In the genomic region with DNA sequence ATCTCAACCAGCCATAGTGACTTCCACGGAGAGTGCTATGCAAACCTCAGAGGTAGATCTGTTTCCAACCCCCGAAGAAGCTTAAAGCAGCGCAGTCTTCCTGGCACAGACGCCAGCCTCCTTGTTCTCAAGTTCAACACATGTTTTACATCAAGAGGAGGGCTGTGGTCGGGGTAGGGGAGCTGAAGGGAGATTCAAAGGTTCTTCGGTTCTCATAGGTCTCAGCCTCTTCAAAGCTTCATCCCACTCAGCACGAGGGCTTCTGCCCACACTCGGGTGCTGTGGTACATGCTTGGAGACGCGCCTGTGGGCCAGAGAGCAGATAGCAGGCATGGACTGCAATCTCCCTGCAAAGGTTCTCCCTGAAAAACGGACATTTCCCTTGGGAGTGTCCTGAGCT, we compare ENCODE assay signal across 20 mouse cellular contexts.
A peak's percentile ranks its signal among the peaks of the same experiment; 100 is the strongest.
DNase-seq lines count a peak whose midpoint lies in the region; ATAC-seq and TF ChIP-seq lines count a peak whose summit lies in the region.
"Had no signal": no experiment of that assay in that cellular context is flagged by ENCODE, and none has a peak within 500 bp of the region (broad histone marks: within the 10 kb centered on the region; RNA-seq: fewer than 3 reads in every experiment).

No protein-coding gene starts in this region.

- peaks cover 12% of the 10 kb centered on the region for H3K4me1 ChIP-seq in embryonic facial prominence, embryonic 14.5 days (ENCODE audit: control insufficient read depth, insufficient read depth, low read length)
- peaks cover 17% of the 10 kb centered on the region; the same call in 1 of the 2 replicates for H3K4me1 ChIP-seq in limb, embryonic 14.5 days (ENCODE audit: control insufficient read depth, insufficient read depth, low read length)
- peaks cover 1% of the 10 kb centered on the region for H3K4me1 ChIP-seq in forebrain, embryonic 13.5 days
- H3K4me1 ChIP-seq in intestine, embryonic 15.5 days (replicated peaks) = no peaks in the 10 kb centered on the region
- H3K4me1 ChIP-seq: liver, embryonic 15.5 days had no signal

- H3K4me3 ChIP-seq in embryonic facial prominence, embryonic 14.5 days (ENCODE audit: low read depth, low read length) = no peak overlapping the region
- no peak overlapping the region for H3K4me3 ChIP-seq in limb, embryonic 14.5 days (replicated peaks; ENCODE audit: low read length)
- no peak overlapping the region for H3K4me3 ChIP-seq in forebrain, embryonic 13.5 days
- no peak overlapping the region for H3K4me3 ChIP-seq in intestine, embryonic 15.5 days (replicated peaks)
- H3K4me3 ChIP-seq: heart, embryonic 13.5 days; liver, embryonic 15.5 days; myocyte had no signal

- H3K9ac ChIP-seq in embryonic facial prominence, embryonic 14.5 days (ENCODE audit: low read depth, low read length) = no peak overlapping the region
- H3K9ac ChIP-seq in limb, embryonic 14.5 days (ENCODE audit: low read depth, low read length, severe bottlenecking) = no peak overlapping the region
- H3K9ac ChIP-seq in forebrain, embryonic 13.5 days = no peak overlapping the region
- H3K9ac ChIP-seq in intestine, embryonic 15.5 days = no peak overlapping the region
- H3K9ac ChIP-seq: heart, embryonic 13.5 days; liver, embryonic 15.5 days had no signal

- H3K27me3 ChIP-seq in embryonic facial prominence, embryonic 14.5 days (replicated peaks; ENCODE audit: control insufficient read depth, insufficient read depth, low read length) = no peaks in the 10 kb centered on the region
- no peaks in the 10 kb centered on the region for H3K27me3 ChIP-seq in limb, embryonic 14.5 days (ENCODE audit: control insufficient read depth, insufficient read depth, low read length)
- no peaks in the 10 kb centered on the region for H3K27me3 ChIP-seq in forebrain, embryonic 13.5 days
- H3K27me3 ChIP-seq in intestine, embryonic 15.5 days (replicated peaks) = no peaks in the 10 kb centered on the region
- H3K27me3 ChIP-seq: heart, embryonic 13.5 days; liver, embryonic 15.5 days had no signal

- 32% methylated on average over 11 of the region's 11 CpGs for WGBS in embryonic facial prominence, embryonic 14.5 days
- 30% methylated on average over 11 of the region's 11 CpGs for WGBS in limb, embryonic 14.5 days
- WGBS in forebrain, embryonic 13.5 days = 83% methylated on average over 11 of the region's 11 CpGs
- WGBS in intestine, embryonic 15.5 days = 51% methylated on average over 11 of the region's 11 CpGs

- no peaks in the 10 kb centered on the region for H3K9me3 ChIP-seq in embryonic facial prominence, embryonic 14.5 days (ENCODE audit: control insufficient read depth, low read length)
- H3K9me3 ChIP-seq in limb, embryonic 14.5 days (ENCODE audit: control insufficient read depth, low read length) = no peaks in the 10 kb centered on the region
- no peaks in the 10 kb centered on the region for H3K9me3 ChIP-seq in forebrain, embryonic 13.5 days (replicated peaks)
- H3K9me3 ChIP-seq in intestine, embryonic 15.5 days = no peaks in the 10 kb centered on the region
- H3K9me3 ChIP-seq: heart, embryonic 13.5 days; liver, embryonic 15.5 days had no signal

- H3K27ac ChIP-seq in embryonic facial prominence, embryonic 14.5 days (replicated peaks; ENCODE audit: low read depth, low read length) = peak overlapping the region; percentile 45
- peak overlapping the region; percentile 6 for H3K27ac ChIP-seq in limb, embryonic 14.5 days (replicated peaks; ENCODE audit: low read depth, low read length)
- no peak overlapping the region for H3K27ac ChIP-seq in forebrain, embryonic 13.5 days
- H3K27ac ChIP-seq in intestine, embryonic 15.5 days = no peak overlapping the region
- H3K27ac ChIP-seq: heart, embryonic 13.5 days; liver, embryonic 15.5 days had no signal

- peak; percentile 55 for ATAC-seq in embryonic facial prominence, embryonic 14.5 days (ENCODE audit: low read depth)
- ATAC-seq in limb, embryonic 14.5 days (ENCODE audit: low FRiP score, low read depth) = no peak; the same call in 1 of the 2 replicates
- ATAC-seq in forebrain, embryonic 13.5 days = no peak
- no peak for ATAC-seq in intestine, embryonic 15.5 days
- ATAC-seq: hindbrain, embryonic 16.5 days had no signal

- H3K4me2 ChIP-seq in embryonic facial prominence, embryonic 14.5 days (ENCODE audit: low read depth, low read length) = no peak overlapping the region
- H3K4me2 ChIP-seq in limb, embryonic 14.5 days (replicated peaks; ENCODE audit: low read depth, low read length, severe bottlenecking) = no peak overlapping the region
- H3K4me2 ChIP-seq in forebrain, embryonic 13.5 days = no peak overlapping the region
- no peak overlapping the region for H3K4me2 ChIP-seq in intestine, embryonic 15.5 days (replicated peaks)
- H3K4me2 ChIP-seq: heart, embryonic 13.5 days; liver, embryonic 15.5 days had no signal

- H3K36me3 ChIP-seq in embryonic facial prominence, embryonic 14.5 days (ENCODE audit: control insufficient read depth, insufficient read depth, low read length) = no peaks in the 10 kb centered on the region
- H3K36me3 ChIP-seq in limb, embryonic 14.5 days (ENCODE audit: control insufficient read depth, insufficient read depth, low read length) = no peaks in the 10 kb centered on the region
- H3K36me3 ChIP-seq in forebrain, embryonic 13.5 days (ENCODE audit: poor library complexity, severe bottlenecking) = no peaks in the 10 kb centered on the region
- H3K36me3 ChIP-seq in intestine, embryonic 15.5 days = no peaks in the 10 kb centered on the region
- H3K36me3 ChIP-seq: heart, embryonic 13.5 days; liver, embryonic 15.5 days had no signal

- peak; percentile 35 for DNase-seq in embryo, embryonic 11 days
- DNase-seq in embryo, embryonic 10 days (ENCODE audit: low spot score) = no peak
- DNase-seq in embryonic facial prominence, embryonic 14.5 days (ENCODE audit: low spot score) = peak; percentile 85
- DNase-seq in limb, embryonic 14.5 days (ENCODE audit: low spot score) = peak; percentile 39
- DNase-seq in thymus, postnatal 4 days = peak; percentile 42
- DNase-seq in adrenal gland, postnatal 25 days = no peak
- DNase-seq: cerebellum, adult 9-11 months; gastrocnemius, postnatal 36 days; heart, postnatal 4 days; kidney, adult 8-10 months; kidney, postnatal 36 days; lung, postnatal 10 days; midbrain, embryonic 14.5 days; retina, postnatal 1 day had no signal

- no peak for TF ChIP-seq POLR2A in limb, embryonic 14.5 days (IDR thresholded peaks at IDR 0.05; ENCODE audit: borderline replicate concordance, extremely low read depth, insufficient read depth, insufficient read length)

Comparison
In these comparisons a context has a peak if more than half of its experiments do, and no peak if none do; other contexts are left out.
1. DNase-seq: peak in embryo, embryonic 11 days (single experiment), embryonic facial prominence, embryonic 14.5 days (single experiment), limb, embryonic 14.5 days (single experiment) and thymus, postnatal 4 days (single experiment); none in embryo, embryonic 10 days (single experiment) and adrenal gland, postnatal 25 days (single experiment).
2. H3K27ac ChIP-seq: peak in embryonic facial prominence, embryonic 14.5 days (single experiment) and limb, embryonic 14.5 days (single experiment); none in forebrain, embryonic 13.5 days (single experiment) and intestine, embryonic 15.5 days (single experiment).